Mouse (Mus musculus) ES-E14 (cell line): ENCODE results near the gene Acss1. TPM values are rescaled to one million over a fixed set of nuclear protein-coding genes. Genes with fewer than 3 reads are reported as not detected.
A peak's percentile ranks its signal among the peaks of the same experiment; 100 is the strongest.

Experiments
- DNase-seq: peaks from one replicate; pipeline ENCODE4 v3.0.0-alpha.2; 2013; ENCODE audit warnings: low read depth, low spot score
- H3K27ac ChIP-seq: 2 replicates; pipeline ENCODE4 v1.5.1; 2012; ENCODE audit warnings: low read depth, mild to moderate bottlenecking, low read length, moderate library complexity, mixed read lengths; ENCODE audit not compliant: poor library complexity, insufficient read depth, severe bottlenecking
- H3K36me3 ChIP-seq: 2 replicates; pipeline ENCODE4 v1.6.1; 2012; ENCODE audit warnings: mild to moderate bottlenecking, low read length, moderate library complexity, mixed read lengths; ENCODE audit not compliant: control insufficient read depth, poor library complexity, insufficient read depth, severe bottlenecking
- H3K4me1 ChIP-seq, 2 experiments: fragments of 150-350 bp in 1 of 2; sonication (generic) in 1 of 2; 2 replicates each; pipeline ENCODE4 v1.6.1; 2012; ENCODE audit warnings: low read length in 2 of 2, mild to moderate bottlenecking in 1 of 2, mixed read lengths in 1 of 2; ENCODE audit not compliant: control insufficient read depth in 2 of 2, insufficient read depth in 2 of 2, poor library complexity in 1 of 2
- H3K4me3 ChIP-seq, 2 experiments: fragments of 150-350 bp in 1 of 2; sonication (generic) in 1 of 2; 2 replicates each; pipeline ENCODE4 v1.5.1; 2012; ENCODE audit warnings: low read length in 2 of 2, low read depth in 1 of 2, mild to moderate bottlenecking in 1 of 2, mixed read lengths in 1 of 2; ENCODE audit not compliant: insufficient read depth in 1 of 2, poor library complexity in 1 of 2, severe bottlenecking in 1 of 2
- H3K9ac ChIP-seq: 2 replicates; pipeline ENCODE4 v1.6.1; 2012; ENCODE audit warnings: low read depth, mild to moderate bottlenecking, low read length, mixed read lengths; ENCODE audit not compliant: poor library complexity, insufficient read depth, severe bottlenecking
- H3K9me3 ChIP-seq: fragments of 150-350 bp; sonication (generic); 2 replicates; pipeline ENCODE4 v1.6.1; 2012; ENCODE audit warnings: low read depth, mild to moderate bottlenecking, low read length; ENCODE audit not compliant: control insufficient read depth, insufficient read depth
- CHD2 ChIP-seq: IDR thresholded peaks from 2 replicates; pipeline ENCODE4 v1.6.1; 2014; ENCODE audit warnings: mild to moderate bottlenecking, low read depth, low read length, inconsistent platforms
- HCFC1 ChIP-seq: IDR thresholded peaks from 2 replicates; pipeline ENCODE4 v1.6.1; 2012; ENCODE audit warnings: low read length, inconsistent platforms, borderline replicate concordance; ENCODE audit not compliant: insufficient read depth
- MAFK ChIP-seq: IDR thresholded peaks from 2 replicates; pipeline ENCODE4 v1.6.1; 2014; ENCODE audit warnings: mild to moderate bottlenecking, low read depth, low read length, inconsistent platforms; ENCODE audit not compliant: insufficient read depth
- ZC3H11A ChIP-seq: IDR thresholded peaks from 2 replicates; pipeline ENCODE4 v1.6.1; 2012; ENCODE audit warnings: low read depth, mild to moderate bottlenecking, inconsistent platforms, low read length, borderline replicate concordance
- ZNF384 ChIP-seq: IDR thresholded peaks from 2 replicates; pipeline ENCODE4 v1.6.1; 2012; ENCODE audit warnings: low read depth, low read length, inconsistent platforms
- in situ Hi-C, 2 experiments: fragments of 600-800 bp; cut with MboI; formaldehyde crosslinking; loops; one replicate each; pipeline ENCODE4 v1.15.1; 2025; ENCODE audit warnings: low sequenced_read_pairs in 2 of 2, inconsistent platforms in 1 of 2; ENCODE audit not compliant: unreplicated experiment in 2 of 2
- total RNA-seq: library from RNA; depleted of rRNA; stranded (reverse); fragments of 300-350 nt; gene quantifications from 2 replicates; pipeline ENCODE4 v1.2.3, GENCODE M21; 2012

The Acss1 gene
- total RNA-seq, 1 experiment = 3.2 TPM

DNA sequence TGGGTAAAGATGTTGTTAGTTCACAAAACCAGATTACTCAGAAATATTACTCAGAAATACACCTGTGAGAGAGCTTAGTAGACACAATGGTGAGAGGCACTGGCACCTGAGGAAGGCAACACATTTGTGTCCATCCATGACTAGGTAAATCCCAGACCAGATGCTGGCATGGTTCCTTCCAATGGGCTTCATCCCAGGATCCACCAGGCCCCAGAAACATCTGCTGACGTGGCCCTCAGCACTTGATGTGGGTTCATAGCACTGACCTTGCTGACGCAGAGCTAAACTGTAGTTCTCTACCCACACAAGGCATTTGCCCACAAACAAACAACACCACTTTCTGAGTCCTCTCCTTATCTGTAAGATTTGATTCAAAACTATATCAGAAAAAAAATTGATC lies 13.5 kb downstream of the Acss1 start:
- H3K36me3 ChIP-seq = no peaks in the 10 kb centered on the region
- H3K4me3 ChIP-seq = no peak overlapping the region
- no peak for DNase-seq
- H3K9ac ChIP-seq = no peak overlapping the region
- H3K27ac ChIP-seq = no peak overlapping the region
- in situ Hi-C loops = no loop called here
- no peaks in the 10 kb centered on the region for H3K9me3 ChIP-seq
- TF ChIP-seq ZC3H11A (no peak), CHD2 (no peak), ZNF384 (no peak), MAFK (no peak), HCFC1 (no peak)
- peaks cover 6 to 25% of the 10 kb centered on the region in 2 experiments for H3K4me1 ChIP-seq

DNA sequence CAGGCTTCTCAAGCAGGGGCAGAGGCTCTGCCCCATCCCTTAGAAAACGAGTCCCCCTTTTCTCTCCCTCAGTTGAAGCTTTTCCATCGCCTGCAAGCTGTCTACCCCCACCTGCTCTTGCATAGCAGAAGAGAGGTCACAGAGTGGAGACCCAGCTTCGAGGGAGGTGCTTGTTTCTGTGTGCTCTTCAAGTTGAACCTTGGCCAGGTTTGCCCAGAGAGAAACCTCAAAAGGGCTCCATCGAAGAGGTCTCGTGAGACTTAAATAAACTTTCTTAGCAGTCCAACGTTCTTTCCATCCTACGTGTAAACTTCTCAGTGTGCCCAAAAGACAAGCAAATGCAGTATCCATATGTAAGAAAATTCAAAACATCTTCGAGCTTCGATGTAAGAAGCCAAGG lies 16.9 kb downstream of the Acss1 start:
- in situ Hi-C loops = no loop called here
- TF ChIP-seq ZC3H11A = no peak
- TF ChIP-seq MAFK = no peak
- TF ChIP-seq CHD2 = no peak
- TF ChIP-seq HCFC1 = no peak
- no peak for TF ChIP-seq ZNF384
- Histone ChIP-seq H3K27ac (no peak overlapping the region), H3K9ac (no peak overlapping the region), H3K4me1 (peaks cover 6 to 25% of the 10 kb centered on the region in 2 experiments), H3K4me3 (no peak overlapping the region), H3K9me3 (no peaks in the 10 kb centered on the region), H3K36me3 (no peaks in the 10 kb centered on the region)
- DNase-seq = no peak

DNA sequence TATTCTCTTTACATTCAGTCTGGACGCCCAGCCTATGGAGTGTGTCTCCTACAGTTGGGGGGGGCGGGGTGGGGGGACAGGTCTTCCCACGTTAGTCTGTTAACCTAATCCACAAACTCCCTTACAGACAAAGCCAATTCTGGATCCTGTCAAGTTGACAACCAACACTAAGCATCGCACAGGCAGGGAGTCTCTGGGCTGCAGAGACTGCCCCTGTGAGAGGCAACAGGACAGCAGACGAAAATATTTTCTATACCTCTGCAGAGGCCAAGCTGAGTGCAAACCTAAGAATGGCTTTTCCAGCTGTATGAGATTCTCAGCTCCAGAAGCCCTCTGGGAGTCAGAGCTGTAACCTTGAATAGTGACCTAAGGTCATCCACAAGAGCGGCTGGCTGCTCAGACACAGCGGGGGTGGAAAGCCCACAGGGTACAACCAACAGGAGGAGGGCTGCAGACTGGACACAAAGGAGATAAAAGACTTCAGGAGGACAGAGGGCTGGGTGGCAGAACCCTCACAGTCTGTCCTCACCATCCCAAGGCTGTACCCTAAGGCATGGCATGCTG lies 17.7 kb downstream of the Acss1 start:
- in situ Hi-C loops = no loop called here
- Histone ChIP-seq H3K9me3 (no peaks in the 10 kb centered on the region), H3K36me3 (no peaks in the 10 kb centered on the region), H3K4me3 (no peak overlapping the region), H3K4me1 (peaks cover 6 to 22% of the 10 kb centered on the region in 2 experiments), H3K9ac (no peak overlapping the region), H3K27ac (0 out of 2 replicates have a peak overlapping the region, but pooled peaks have one; percentile 24)
- no peak for DNase-seq
- TF ChIP-seq MAFK (no peak), ZC3H11A (no peak), CHD2 (no peak), ZNF384 (no peak), HCFC1 (no peak)

DNA sequence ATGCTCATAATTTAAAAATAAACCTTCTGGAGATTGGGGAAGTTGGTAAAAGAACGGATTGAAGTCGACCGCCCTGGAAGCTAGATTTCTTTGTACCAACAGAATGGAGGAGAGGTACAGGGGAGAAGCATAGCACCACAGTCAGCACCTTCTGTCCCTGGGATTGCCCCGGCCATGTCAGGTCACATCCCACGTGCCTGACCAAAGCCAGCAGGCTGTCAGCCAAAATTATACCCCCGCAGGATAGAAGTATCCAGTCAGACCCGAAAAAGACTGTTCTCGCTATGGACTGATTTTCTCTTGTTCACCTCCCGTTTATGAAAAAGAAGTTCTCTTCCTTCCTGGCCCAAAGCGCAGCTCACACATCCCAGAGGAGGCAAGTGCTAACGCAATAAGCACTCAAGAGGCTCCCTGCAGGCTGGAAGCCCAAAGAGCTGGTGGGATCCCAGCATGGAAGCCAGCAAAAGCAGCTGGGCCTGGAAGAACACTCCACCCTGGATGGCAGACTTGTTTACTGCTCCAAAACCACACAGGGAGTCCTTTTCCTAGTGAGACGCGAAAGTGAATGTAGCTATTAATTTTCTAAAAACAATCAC lies 19.9 kb downstream of the Acss1 start:
- DNase-seq = no peak
- Histone ChIP-seq H3K27ac (no peak overlapping the region), H3K36me3 (no peaks in the 10 kb centered on the region), H3K9me3 (no peaks in the 10 kb centered on the region), H3K4me3 (no peak overlapping the region), H3K9ac (no peak overlapping the region), H3K4me1 (peaks cover 6 to 24% of the 10 kb centered on the region in 2 experiments)
- in situ Hi-C loops = no loop called here
- TF ChIP-seq MAFK = no peak
- no peak for TF ChIP-seq ZC3H11A
- TF ChIP-seq ZNF384 = no peak
- no peak for TF ChIP-seq CHD2
- TF ChIP-seq HCFC1 = no peak

DNA sequence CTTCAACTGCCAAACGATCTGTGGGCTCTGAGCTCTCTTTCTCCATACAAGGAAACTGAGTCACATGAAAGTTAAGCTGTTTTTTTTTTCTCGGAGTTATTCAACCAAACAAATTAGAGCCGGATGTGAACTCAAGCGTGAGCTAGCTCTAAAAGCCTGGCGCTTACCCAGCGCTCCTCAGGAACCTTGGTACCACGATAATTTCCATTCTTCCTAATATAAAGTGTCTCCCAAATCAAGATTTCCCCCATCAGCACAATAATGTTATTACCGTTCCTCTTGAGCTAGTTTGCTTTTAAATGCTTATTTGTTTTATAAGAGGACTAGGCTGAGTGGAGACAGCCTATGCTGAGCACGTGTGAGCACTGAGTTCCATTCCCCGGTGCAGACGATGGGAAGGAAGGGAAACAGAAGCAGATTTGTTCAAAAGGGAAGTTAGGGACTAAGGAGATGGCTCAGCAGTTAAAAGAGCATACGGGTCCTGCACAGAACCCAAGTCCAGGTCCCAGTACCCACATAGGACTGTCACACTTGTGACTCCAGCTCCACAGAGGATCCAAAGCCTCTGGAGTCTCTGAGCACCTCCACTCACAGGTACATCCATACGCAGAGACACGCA lies 20.5 kb downstream of the Acss1 start:
- in situ Hi-C loops = no loop called here
- Histone ChIP-seq H3K9ac (no peak overlapping the region), H3K36me3 (no peaks in the 10 kb centered on the region), H3K4me3 (no peak overlapping the region), H3K4me1 (peaks cover 6 to 24% of the 10 kb centered on the region in 2 experiments), H3K9me3 (no peaks in the 10 kb centered on the region), H3K27ac (no peak overlapping the region)
- no peak for DNase-seq
- TF ChIP-seq MAFK (no peak), CHD2 (no peak), HCFC1 (no peak), ZNF384 (no peak), ZC3H11A (no peak)
